Mouse (Mus musculus) bone marrow macrophage, adult 2 months (primary cell): ENCODE measurements at regions not wholly inside any gene's neighbourhood (a gene's known extent, or its start where the extent isn't known, plus 50 kb on each side); places are given as distances from the start of the nearest gene placed in this dataset.

Experiments
- CTCF ChIP-seq: IDR thresholded peaks from 2 replicates; pipeline ENCODE4 v1.5.1; 2012; ENCODE audit warnings: low read depth, mild to moderate bottlenecking, low read length, moderate library complexity
- POLR2A ChIP-seq: IDR thresholded peaks from 2 replicates; pipeline ENCODE4 v1.6.1; 2012; ENCODE audit warnings: mild to moderate bottlenecking, low read depth, low read length, borderline replicate concordance

- TF ChIP-seq CTCF: no peak
- no peak for TF ChIP-seq POLR2A
Measured at GRCm38 (mm10) chr5:64030281-64030960, 61.7 kb upstream of the Rell1 start.
